In the genomic region with DNA sequence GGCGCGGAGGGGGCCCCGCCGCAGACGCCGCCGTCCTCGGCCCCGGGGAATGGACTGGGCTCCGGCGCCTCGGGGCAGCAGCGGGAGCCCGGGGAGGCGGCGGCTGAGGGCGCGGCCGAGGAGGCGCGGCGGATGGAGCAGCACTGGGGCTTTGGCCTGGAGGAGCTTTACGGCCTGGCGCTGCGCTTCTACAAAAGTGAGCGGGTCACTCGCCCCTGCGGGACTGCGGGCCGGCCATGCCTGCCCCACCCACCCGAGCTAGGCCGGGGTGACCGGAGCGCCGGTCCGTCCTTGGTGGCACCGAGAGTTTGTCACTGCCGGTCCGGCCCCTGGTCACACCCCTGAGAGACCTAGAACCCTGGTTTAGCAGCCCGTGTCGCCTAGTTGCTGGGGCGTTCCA, we compare ENCODE assay signal across 7 mouse cellular contexts. TPM values are rescaled to one million over a fixed set of nuclear protein-coding genes. Genes with fewer than 3 reads are reported as not detected.
A peak's percentile ranks its signal among the peaks of the same experiment; 100 is the strongest.
DNase-seq lines count a peak whose midpoint lies in the region; ATAC-seq lines count a peak whose summit lies in the region.

No protein-coding gene starts in this region.

- peak overlapping the region; percentile 86 for H3K27ac ChIP-seq in neural tube, embryonic 11.5 days (ENCODE audit: low read depth, low read length)
- H3K27ac ChIP-seq in embryonic facial prominence, embryonic 12.5 days, result peak overlapping the region; percentile 91

- H3K9me3 ChIP-seq in neural tube, embryonic 11.5 days (ENCODE audit: control insufficient read depth, low read length), result no peaks in the 10 kb centered on the region
- no peaks in the 10 kb centered on the region for H3K9me3 ChIP-seq in embryonic facial prominence, embryonic 12.5 days

- DNase-seq in neural tube, embryonic 11.5 days (ENCODE audit: low spot score), result no peak
- no peak for DNase-seq in neural tube, embryonic 10.5 days (ENCODE audit: extremely low spot score, low spot score)
- DNase-seq in lung, postnatal 25 days (ENCODE audit: low spot score), result peak; percentile 23
- DNase-seq in testis, postnatal 10 days (ENCODE audit: low spot score), result peak; percentile 66
- DNase-seq in urinary bladder, postnatal 14 days (ENCODE audit: low spot score), result no peak

- under 1% methylated on average over 37 of the region's 42 CpGs for WGBS in neural tube, embryonic 11.5 days
- WGBS in embryonic facial prominence, embryonic 12.5 days, result under 1% methylated on average over 42 of the region's 42 CpGs

- peak overlapping the region; percentile 76 for H3K4me2 ChIP-seq in neural tube, embryonic 11.5 days (ENCODE audit: low read depth)
- peak overlapping the region; percentile 80 for H3K4me2 ChIP-seq in embryonic facial prominence, embryonic 12.5 days (replicated peaks)

- H3K4me3 ChIP-seq in neural tube, embryonic 11.5 days (ENCODE audit: low read depth, low read length), result peak overlapping the region; percentile 96
- peak overlapping the region; percentile 99 for H3K4me3 ChIP-seq in embryonic facial prominence, embryonic 12.5 days

- peaks cover 13% of the 10 kb centered on the region for H3K4me1 ChIP-seq in neural tube, embryonic 11.5 days (ENCODE audit: control insufficient read depth, insufficient read depth, low read length)
- peaks cover 23% of the 10 kb centered on the region for H3K4me1 ChIP-seq in embryonic facial prominence, embryonic 12.5 days

- peak; percentile 76 for ATAC-seq in neural tube, embryonic 11.5 days (ENCODE audit: insufficient read depth, low FRiP score, low TSS enrichment)
- peak; percentile 83 for ATAC-seq in embryonic facial prominence, embryonic 12.5 days (ENCODE audit: insufficient number of reproducible peaks, insufficient read depth, low FRiP score, low TSS enrichment)
- peak; percentile 55 for ATAC-seq in inflammation-experienced regulatory T-cells, adult 6 months

- no peaks in the 10 kb centered on the region for H3K27me3 ChIP-seq in neural tube, embryonic 11.5 days (ENCODE audit: control insufficient read depth, insufficient read depth, low read length)
- H3K27me3 ChIP-seq in embryonic facial prominence, embryonic 12.5 days, result no peaks in the 10 kb centered on the region

- peak overlapping the region; percentile 95 for H3K9ac ChIP-seq in neural tube, embryonic 11.5 days (ENCODE audit: low read length)
- H3K9ac ChIP-seq in embryonic facial prominence, embryonic 12.5 days, result peak overlapping the region; percentile 97

- no peaks in the 10 kb centered on the region for H3K36me3 ChIP-seq in neural tube, embryonic 11.5 days (ENCODE audit: control insufficient read depth, insufficient read depth, low read length)
- H3K36me3 ChIP-seq in embryonic facial prominence, embryonic 12.5 days, result no peaks in the 10 kb centered on the region

RNA-seq across cellular contexts. Expression of gene Acbd3, which starts 0.3 kb away (rescaled TPM):
- polyA plus RNA-seq in neural tube, embryonic 11.5 days (2014; fragmentation: Nextera tagmentation; extraction: Ambion mirVana), result 23.1 and 24.6 TPM in 2 replicates
- polyA plus RNA-seq in embryonic facial prominence, embryonic 12.5 days (2016; fragmentation: Nextera tagmentation; extraction: Ambion mirVana), result 27.8 and 29.2 TPM in 2 replicates
- 10 to 100 TPM; 10.9 to 14.4 (median 14.0) TPM for polyA plus RNA-seq in inflammation-experienced regulatory T-cells, adult 6 months (2017; shearing (Covaris generic))

RNA-seq across cellular contexts. Expression of gene Mixl1, which starts 29.3 kb away (rescaled TPM):
- 0.09 and 0.27 TPM in 2 replicates for polyA plus RNA-seq in neural tube, embryonic 11.5 days (2014; fragmentation: Nextera tagmentation; extraction: Ambion mirVana)
- polyA plus RNA-seq in embryonic facial prominence, embryonic 12.5 days (2016; fragmentation: Nextera tagmentation; extraction: Ambion mirVana), result 0.15 and 0.38 TPM in 2 replicates
- polyA plus RNA-seq in inflammation-experienced regulatory T-cells, adult 6 months (2017; shearing (Covaris generic)), result under 1 TPM in 2 of 3 experiments, not detected in 1; 0.15 to 0.20 TPM

Comparison
In these comparisons a context has a peak if more than half of its experiments do, and no peak if none do; other contexts are left out.
1. DNase-seq: peak in lung, postnatal 25 days (single experiment) and testis, postnatal 10 days (single experiment); none in neural tube, embryonic 11.5 days (single experiment), neural tube, embryonic 10.5 days (single experiment) and urinary bladder, postnatal 14 days (single experiment).
2. Peak in every context shown above with its lines, with median percentiles within 50 percentile points of each other: ATAC-seq.